Mouse (Mus musculus) adrenal gland, postnatal 25 days (tissue): ENCODE data around the gene 6430548M08Rik. TPM values are rescaled to one million over a fixed set of nuclear protein-coding genes. Genes with fewer than 3 reads are reported as not detected.

Source experiments
- DNase-seq: peaks from one replicate; pipeline ENCODE4 v3.0.0; 2021; ENCODE audit warnings: mixed read lengths
- total RNA-seq: library from RNA; stranded (reverse); gene quantifications from 2 replicates; pipeline ENCODE4 v1.2.3, GENCODE M21; 2021

Gene 6430548M08Rik
- total RNA-seq, 1 experiment from 2014 or later = 165 TPM

GRCm38 (mm10) chr8:120181861-120182414 is 68.0 kb downstream of the 6430548M08Rik start:
- DNase-seq = no peak

GRCm38 (mm10) chr8:120184366-120184765 is 70.4 kb downstream of the 6430548M08Rik start:
- no peak for DNase-seq

DNA sequence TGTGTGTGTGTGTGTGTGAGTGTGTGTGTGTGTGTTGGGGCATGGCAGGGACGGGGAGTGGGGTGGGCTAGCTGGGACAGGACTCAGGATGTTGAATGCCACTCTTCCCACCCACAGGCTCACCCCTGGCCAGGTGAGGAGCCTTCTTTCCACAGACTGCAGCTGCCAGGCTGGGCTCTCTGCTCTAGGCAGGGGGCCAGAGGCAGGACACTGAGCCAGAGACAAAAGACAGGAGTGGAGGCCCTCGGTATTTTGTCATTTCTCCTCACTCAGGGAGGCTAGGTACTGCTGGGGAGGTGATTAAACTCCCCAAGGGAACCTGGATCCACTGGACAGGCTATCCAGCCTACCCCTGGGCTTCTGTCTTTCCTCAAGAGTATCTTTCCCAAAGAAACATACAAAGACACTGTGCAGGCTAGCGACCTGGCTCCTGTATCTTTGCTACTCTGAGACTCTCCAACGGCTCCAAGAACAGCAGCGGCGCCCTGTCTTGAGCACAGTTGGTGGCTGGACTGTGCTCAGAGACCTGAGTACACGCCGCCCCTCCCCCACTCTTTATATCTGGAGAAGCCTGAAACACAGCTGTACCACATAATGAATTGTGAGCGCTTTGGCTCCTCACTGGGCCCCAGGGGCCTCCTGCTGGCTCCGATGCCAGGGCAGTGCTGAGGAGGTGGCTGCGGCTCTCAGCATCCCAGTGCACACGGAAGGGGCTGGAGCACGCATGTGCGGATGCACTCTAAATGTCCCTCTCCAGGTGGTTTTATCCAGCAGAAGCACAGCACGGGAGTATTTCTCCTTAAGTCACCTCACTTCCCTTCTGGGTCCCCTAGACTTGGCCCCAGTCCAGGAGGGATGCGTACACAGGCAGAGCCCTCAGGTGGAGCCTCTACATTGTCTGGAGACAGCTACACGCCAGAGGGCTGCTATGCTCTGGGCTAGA is 71.2 kb downstream of the 6430548M08Rik start:
- DNase-seq = no peak

GRCm38 (mm10) chr8:120186454-120186853 is 72.5 kb downstream of the 6430548M08Rik start:
- peak; percentile 53 for DNase-seq

GRCm38 (mm10) chr8:120188510-120188909 is 74.6 kb downstream of the 6430548M08Rik start:
- DNase-seq = peak; percentile 70

- DNase-seq = peak; percentile 39
Observed at GRCm38 (mm10) chr8:120189440-120189839, 75.5 kb downstream of the 6430548M08Rik start.

- no peak for DNase-seq
Observed at GRCm38 (mm10) chr8:120190107-120190809, 76.3 kb downstream of the 6430548M08Rik start.

DNA sequence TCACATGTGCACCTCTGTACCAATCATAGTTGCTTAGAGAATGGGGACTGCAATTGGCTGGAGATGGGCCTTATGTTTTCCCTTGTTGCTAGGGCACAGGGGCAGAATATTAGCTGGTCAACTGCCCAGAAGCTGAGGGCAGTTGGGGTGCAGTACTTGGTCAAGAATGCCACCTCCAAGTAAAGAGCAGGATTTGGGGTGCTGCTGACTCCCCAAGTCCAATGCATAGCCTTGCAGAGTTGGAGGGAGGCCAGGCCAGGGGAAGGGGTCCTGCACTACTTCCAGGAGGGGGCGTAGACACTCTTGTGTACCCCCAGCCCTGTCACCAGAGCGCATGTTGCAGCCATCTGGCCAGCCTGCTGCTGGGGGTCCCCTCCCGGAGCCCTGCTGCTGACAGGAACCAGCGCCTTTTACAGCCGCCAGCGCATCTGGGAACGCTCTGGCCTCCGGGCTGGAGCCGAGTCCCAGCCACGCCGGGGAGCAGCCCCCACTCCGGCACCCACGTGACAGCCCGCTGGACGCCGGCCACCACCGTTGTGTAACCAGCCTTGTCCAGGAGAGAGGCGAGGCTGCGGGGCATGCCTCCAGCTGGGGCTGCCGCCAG is 77.0 kb downstream of the 6430548M08Rik start:
- DNase-seq = peak; percentile 99

DNA sequence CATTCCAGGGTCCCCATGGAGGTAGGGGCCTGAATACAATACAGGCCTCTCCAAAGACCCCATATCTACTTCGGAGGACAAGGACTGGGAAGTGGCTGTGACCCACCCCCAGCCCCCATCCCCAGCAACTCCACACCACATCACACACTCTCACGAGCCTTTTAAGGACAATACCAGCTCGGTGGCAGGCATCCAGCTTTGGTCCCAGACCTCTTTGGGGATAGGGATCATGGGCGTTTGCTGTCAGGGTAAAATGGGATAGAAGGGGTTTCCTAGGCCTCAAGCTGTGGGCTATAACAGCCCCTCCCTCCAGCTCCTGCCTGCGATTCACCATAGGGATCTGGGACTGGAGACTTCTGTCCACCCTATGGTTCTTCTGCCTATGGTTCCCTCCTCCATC is 77.7 kb downstream of the 6430548M08Rik start:
- peak; percentile 38 for DNase-seq

- DNase-seq = no peak
Observed at GRCm38 (mm10) chr8:120192118-120192517, 78.2 kb downstream of the 6430548M08Rik start.

- no peak for DNase-seq
Observed at GRCm38 (mm10) chr8:120201351-120201750, 87.4 kb downstream of the 6430548M08Rik start.

DNA sequence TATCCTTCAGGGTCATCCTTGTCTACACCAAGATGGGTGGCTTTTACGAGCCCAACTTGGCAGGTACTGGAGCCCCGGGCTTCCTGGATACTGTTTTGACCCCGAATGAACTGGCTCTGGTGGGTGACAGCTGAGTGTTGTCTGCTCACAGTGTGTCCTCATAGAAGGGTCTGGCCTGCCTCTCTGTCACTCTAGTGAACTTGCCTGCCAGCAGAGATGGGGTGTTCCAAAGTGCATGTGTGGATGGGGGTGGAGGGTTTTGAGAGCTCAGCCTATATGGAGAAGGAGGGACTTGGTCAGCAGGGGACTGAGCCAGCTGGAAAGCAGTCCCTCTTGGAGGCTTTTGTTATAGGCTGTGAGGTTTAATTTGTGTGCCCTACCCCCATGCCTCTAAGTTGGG is 88.6 kb downstream of the 6430548M08Rik start:
- no peak for DNase-seq

DNA sequence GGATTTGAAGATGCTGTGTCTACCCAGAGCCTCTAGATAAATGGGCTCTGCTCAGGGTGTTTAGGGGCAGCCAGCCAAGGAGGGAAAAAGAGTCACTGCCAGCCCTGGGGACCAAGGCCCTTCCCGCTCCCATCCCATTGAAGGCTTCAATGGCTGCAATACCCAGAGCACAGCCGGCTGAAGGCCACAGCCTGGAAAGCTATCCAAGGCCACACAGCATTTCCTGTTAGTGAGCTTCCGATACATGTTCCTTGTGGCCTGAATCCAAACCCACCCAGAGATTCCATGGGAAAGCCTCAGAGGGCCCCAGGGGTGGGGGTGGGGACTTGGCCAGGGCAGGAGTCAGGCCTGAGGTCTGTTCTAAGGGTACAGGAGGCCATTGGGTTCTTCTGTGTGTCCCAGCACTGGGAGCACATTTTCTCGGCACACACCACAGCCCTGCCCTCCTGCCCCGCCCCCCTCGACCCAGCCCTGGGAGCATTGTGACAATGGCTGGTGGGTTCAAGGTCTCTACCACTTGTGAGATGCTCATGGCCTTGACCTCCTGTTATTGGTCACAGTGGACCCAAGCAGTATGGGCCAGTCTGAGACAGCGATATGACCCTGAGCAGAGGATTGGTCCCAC is 90.9 kb downstream of the 6430548M08Rik start:
- DNase-seq = peak; percentile 77

DNA sequence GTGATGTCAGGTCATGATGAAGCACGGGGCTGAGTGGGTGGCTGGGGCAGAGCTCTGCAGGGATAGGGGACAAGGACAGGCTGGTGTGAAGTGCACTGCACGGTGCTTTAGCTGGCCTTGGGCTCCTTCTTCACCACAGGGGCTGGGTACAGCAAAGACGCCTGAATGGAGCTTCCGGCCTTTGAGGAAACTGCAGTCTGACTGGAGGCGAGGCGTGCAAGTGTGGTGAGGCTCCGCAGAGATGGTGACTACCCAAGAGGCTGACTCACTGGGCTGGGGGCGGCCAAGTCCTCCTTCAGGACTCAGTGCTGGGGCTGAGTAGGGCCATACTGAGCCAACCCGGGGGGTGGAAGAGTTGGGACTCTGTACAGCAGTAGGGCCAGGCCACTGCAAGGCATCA is 92.0 kb downstream of the 6430548M08Rik start:
- no peak for DNase-seq

- DNase-seq = no peak
Observed at GRCm38 (mm10) chr8:120207364-120207763, 93.4 kb downstream of the 6430548M08Rik start.

GRCm38 (mm10) chr8:120208113-120208512 is 94.2 kb downstream of the 6430548M08Rik start:
- no peak for DNase-seq

DNA sequence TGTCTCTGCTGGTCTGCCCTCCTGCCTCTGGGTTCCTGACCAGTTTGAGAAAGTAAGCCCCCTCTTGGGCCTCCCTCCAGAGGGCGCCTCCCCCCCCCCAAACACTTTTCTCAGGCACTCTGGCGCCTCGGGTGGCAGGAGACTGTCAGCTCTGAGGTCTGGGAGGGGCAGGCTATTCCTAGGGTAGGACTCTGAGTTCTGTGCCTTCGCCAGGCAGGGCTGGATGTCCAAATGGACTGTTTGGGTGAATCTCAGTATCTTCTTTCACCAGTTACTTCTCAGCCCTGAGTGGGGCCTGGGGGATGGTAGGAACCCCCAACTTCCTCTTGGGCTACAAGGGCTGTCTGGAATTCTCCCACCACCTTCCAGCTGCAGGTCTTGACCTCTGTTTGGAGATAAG is 97.4 kb downstream of the 6430548M08Rik start:
- DNase-seq = no peak

GRCm38 (mm10) chr8:120212596-120212995 is 98.6 kb downstream of the 6430548M08Rik start:
- no peak for DNase-seq

GRCm38 (mm10) chr8:120213229-120213628 is 99.3 kb downstream of the 6430548M08Rik start:
- DNase-seq = no peak

DNA sequence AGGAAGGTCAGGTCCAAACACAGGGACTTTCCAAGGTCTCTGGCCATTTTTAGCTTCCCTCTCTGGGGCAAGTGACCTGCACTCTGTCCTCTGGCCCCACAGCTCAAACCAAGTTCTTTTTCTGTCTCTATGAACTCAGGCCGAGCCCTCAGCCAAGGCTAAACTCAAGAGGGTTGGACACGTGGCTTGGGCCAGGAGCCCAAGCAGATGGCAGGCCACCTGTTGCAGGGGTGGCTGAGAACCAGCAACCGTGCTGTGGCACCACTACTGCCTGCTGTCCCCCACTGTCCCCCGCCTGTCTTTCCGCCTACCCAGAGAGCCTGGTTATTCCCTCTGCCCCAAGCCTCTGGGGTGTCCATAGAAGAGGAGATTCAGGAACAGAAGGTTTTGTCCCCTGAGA is 100.0 kb downstream of the 6430548M08Rik start:
- DNase-seq = peak; percentile 48
